Mouse (Mus musculus) olfactory bulb, adult 2 months (tissue): ENCODE measurements around the gene Jakmip3.

Experiments used
- CTCF ChIP-seq: fragments of 200-500 bp; IDR thresholded peaks from 2 replicates; pipeline ENCODE4 v1.5.1; 2012; ENCODE audit warnings: low read depth, mild to moderate bottlenecking, low read length, moderate library complexity; ENCODE audit not compliant: insufficient read depth
- POLR2A ChIP-seq: fragments of 200-500 bp; IDR thresholded peaks from 2 replicates; pipeline ENCODE4 v1.6.1; 2012; ENCODE audit warnings: mild to moderate bottlenecking, low read depth, low read length, moderate library complexity; ENCODE audit not compliant: insufficient read depth

DNA sequence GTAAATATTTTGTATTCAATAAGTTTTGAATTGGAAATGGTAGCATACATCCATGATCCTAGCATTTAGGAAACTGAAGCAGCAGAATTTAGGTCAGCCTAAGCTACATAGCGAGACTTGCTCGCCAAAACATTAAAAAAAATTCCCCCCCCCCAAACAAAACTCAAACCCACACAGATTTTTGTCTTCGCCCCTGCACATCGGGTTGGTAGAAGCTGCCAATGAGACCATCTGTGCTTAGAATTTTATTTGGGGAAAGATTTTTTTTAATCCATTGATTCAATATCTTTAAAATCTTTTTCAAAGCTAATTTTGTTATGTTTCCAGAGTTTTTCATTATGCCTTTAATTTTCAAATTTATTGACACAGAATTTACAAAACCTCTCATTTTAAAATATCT, 12.1 kb upstream of the Jakmip3 start:
- TF ChIP-seq CTCF (no peak), POLR2A (no peak)
